In genomic region chr19:8944750-8945149, GRCm38 (mm10) we compare ENCODE assay signal across 8 mouse cellular contexts. TPM values are rescaled to one million over a fixed set of nuclear protein-coding genes. Genes with fewer than 3 reads are reported as not detected.
DNase-seq lines count a peak whose midpoint lies in the region; ATAC-seq lines count a peak whose summit lies in the region.

No protein-coding gene starts in this region.

- H3K36me3 ChIP-seq in forebrain, embryonic 15.5 days, result peaks cover 48% of the 10 kb centered on the region
- H3K36me3 ChIP-seq in hindbrain, embryonic 10.5 days, result peaks cover 66% of the 10 kb centered on the region
- H3K36me3 ChIP-seq in limb, embryonic 13.5 days, result peaks cover 63% of the 10 kb centered on the region
- H3K36me3 ChIP-seq in midbrain, embryonic 16.5 days (ENCODE audit: control insufficient read depth, insufficient read depth, low read length), result peaks cover 38% of the 10 kb centered on the region

- H3K27ac ChIP-seq in forebrain, embryonic 15.5 days (replicated peaks), result 0 out of 2 replicates have a peak overlapping the region, but pooled peaks have one; percentile 23
- no peak overlapping the region; the same call in 1 of the 2 replicates for H3K27ac ChIP-seq in hindbrain, embryonic 10.5 days
- H3K27ac ChIP-seq in limb, embryonic 13.5 days, result no peak overlapping the region
- no peak overlapping the region for H3K27ac ChIP-seq in midbrain, embryonic 16.5 days (ENCODE audit: low read length)

- peak overlapping the region; percentile 16; the same call in 1 of the 2 replicates for H3K9ac ChIP-seq in forebrain, embryonic 15.5 days (replicated peaks)
- peak overlapping the region; percentile 61 for H3K9ac ChIP-seq in limb, embryonic 13.5 days
- no peak overlapping the region for H3K9ac ChIP-seq in midbrain, embryonic 16.5 days (ENCODE audit: low read depth, low read length)

- 31% methylated on average over 5 of the region's 5 CpGs for WGBS in forebrain, embryonic 15.5 days
- WGBS in hindbrain, embryonic 10.5 days, result 59% methylated on average over 5 of the region's 5 CpGs
- WGBS in limb, embryonic 13.5 days, result 29% methylated on average over 5 of the region's 5 CpGs
- WGBS in midbrain, embryonic 16.5 days, result 33% methylated on average over 5 of the region's 5 CpGs

- H3K9me3 ChIP-seq in forebrain, embryonic 15.5 days, result no peaks in the 10 kb centered on the region
- H3K9me3 ChIP-seq in hindbrain, embryonic 10.5 days, result no peaks in the 10 kb centered on the region
- no peaks in the 10 kb centered on the region for H3K9me3 ChIP-seq in limb, embryonic 13.5 days
- H3K9me3 ChIP-seq in midbrain, embryonic 16.5 days (replicated peaks; ENCODE audit: control insufficient read depth, low read length, poor library complexity, severe bottlenecking), result no peaks in the 10 kb centered on the region

- peak overlapping the region; percentile 22 for H3K4me3 ChIP-seq in forebrain, embryonic 15.5 days
- peak overlapping the region; percentile 28; the same call in 1 of the 2 replicates for H3K4me3 ChIP-seq in hindbrain, embryonic 10.5 days
- H3K4me3 ChIP-seq in limb, embryonic 13.5 days, result peak overlapping the region; percentile 97
- no peak overlapping the region for H3K4me3 ChIP-seq in midbrain, embryonic 16.5 days (ENCODE audit: low read depth, low read length)

- H3K4me2 ChIP-seq in forebrain, embryonic 15.5 days (replicated peaks), result peak overlapping the region; percentile 68
- H3K4me2 ChIP-seq in limb, embryonic 13.5 days (replicated peaks), result peak overlapping the region; percentile 73
- H3K4me2 ChIP-seq in midbrain, embryonic 16.5 days (ENCODE audit: low read length), result peak overlapping the region; percentile 27; the same call in 1 of the 2 replicates

- peaks cover 40% of the 10 kb centered on the region for H3K4me1 ChIP-seq in forebrain, embryonic 15.5 days
- peaks cover 46% of the 10 kb centered on the region for H3K4me1 ChIP-seq in hindbrain, embryonic 10.5 days (replicated peaks)
- peaks cover 40% of the 10 kb centered on the region for H3K4me1 ChIP-seq in limb, embryonic 13.5 days
- H3K4me1 ChIP-seq in midbrain, embryonic 16.5 days (ENCODE audit: control insufficient read depth, insufficient read depth, low read length), result peaks cover 28% of the 10 kb centered on the region

- H3K27me3 ChIP-seq in forebrain, embryonic 15.5 days, result no peaks in the 10 kb centered on the region
- H3K27me3 ChIP-seq in hindbrain, embryonic 10.5 days (ENCODE audit: insufficient read depth, poor library complexity, severe bottlenecking), result no peaks in the 10 kb centered on the region
- H3K27me3 ChIP-seq in limb, embryonic 13.5 days, result no peaks in the 10 kb centered on the region
- no peaks in the 10 kb centered on the region for H3K27me3 ChIP-seq in midbrain, embryonic 16.5 days (ENCODE audit: control insufficient read depth, insufficient read depth, low read depth, low read length)

- DNase-seq in cerebellum, adult 8-10 months, result peak; percentile 20
- peak; percentile 85 for DNase-seq in adrenal gland, adult 2 months
- DNase-seq in hindbrain, embryonic 10.5 days (ENCODE audit: low spot score), result peak; percentile 70
- peak; percentile 60 for DNase-seq in urinary bladder, postnatal 25 days (ENCODE audit: low spot score)

- no peak for ATAC-seq in cerebellum, adult (ENCODE audit: insufficient number of reproducible peaks, low FRiP score, low TSS enrichment)
- no peak for ATAC-seq in forebrain, embryonic 15.5 days (replicated peaks)
- no peak for ATAC-seq in limb, embryonic 13.5 days (ENCODE audit: low FRiP score, low read depth)
- no peak for ATAC-seq in midbrain, embryonic 16.5 days

RNA-seq across cellular contexts. Expression of gene Mta2, which starts 3.1 kb away (rescaled TPM):
- total RNA-seq in adrenal gland, adult 2 months (2021), result 10 to 100 TPM; 81.8 to 86.1 TPM
- 15.9 and 20.6 TPM in 2 replicates for polyA plus RNA-seq in adrenal gland, adult 2 months (2012; rRNA removed)
- 171 and 175 TPM in 2 replicates for polyA plus RNA-seq in forebrain, embryonic 15.5 days (2015; fragmentation: Nextera tagmentation; extraction: Ambion mirVana)
- 178 and 184 TPM in 2 replicates for polyA plus RNA-seq in hindbrain, embryonic 10.5 days (2016; fragmentation: Nextera tagmentation; extraction: Ambion mirVana)
- polyA plus RNA-seq in limb, embryonic 13.5 days (2015; fragmentation: Nextera tagmentation; extraction: Ambion mirVana), result 192 and 193 TPM in 2 replicates
- polyA plus RNA-seq in midbrain, embryonic 16.5 days (2015; fragmentation: Nextera tagmentation; extraction: Ambion mirVana), result 108 and 121 TPM in 2 replicates

RNA-seq across cellular contexts. Expression of gene Tut1, which starts 8.9 kb away (rescaled TPM):
- total RNA-seq in adrenal gland, adult 2 months (2021), result 10 to 100 TPM; 19.6 to 23.9 TPM
- 16.3 and 22.4 TPM in 2 replicates for polyA plus RNA-seq in adrenal gland, adult 2 months (2012; rRNA removed)
- 34.1 and 34.7 TPM in 2 replicates for polyA plus RNA-seq in forebrain, embryonic 15.5 days (2015; fragmentation: Nextera tagmentation; extraction: Ambion mirVana)
- 39.3 and 41.2 TPM in 2 replicates for polyA plus RNA-seq in hindbrain, embryonic 10.5 days (2016; fragmentation: Nextera tagmentation; extraction: Ambion mirVana)
- 35.6 and 36.5 TPM in 2 replicates for polyA plus RNA-seq in limb, embryonic 13.5 days (2015; fragmentation: Nextera tagmentation; extraction: Ambion mirVana)
- 25.6 and 26.2 TPM in 2 replicates for polyA plus RNA-seq in midbrain, embryonic 16.5 days (2015; fragmentation: Nextera tagmentation; extraction: Ambion mirVana)

RNA-seq across cellular contexts. Expression of gene Eml3, which starts 15.4 kb away (rescaled TPM):
- 10 to 100 TPM; 39.7 to 51.0 TPM for total RNA-seq in adrenal gland, adult 2 months (2021)
- polyA plus RNA-seq in adrenal gland, adult 2 months (2012; rRNA removed), result 70.6 and 80.7 TPM in 2 replicates
- 10.4 and 11.7 TPM in 2 replicates for polyA plus RNA-seq in forebrain, embryonic 15.5 days (2015; fragmentation: Nextera tagmentation; extraction: Ambion mirVana)
- polyA plus RNA-seq in hindbrain, embryonic 10.5 days (2016; fragmentation: Nextera tagmentation; extraction: Ambion mirVana), result 21.3 and 24.9 TPM in 2 replicates
- 36.9 and 37.2 TPM in 2 replicates for polyA plus RNA-seq in limb, embryonic 13.5 days (2015; fragmentation: Nextera tagmentation; extraction: Ambion mirVana)
- polyA plus RNA-seq in midbrain, embryonic 16.5 days (2015; fragmentation: Nextera tagmentation; extraction: Ambion mirVana), result 8.6 and 9.1 TPM in 2 replicates

RNA-seq across cellular contexts. Expression of gene Rom1, which starts 15.6 kb away (rescaled TPM):
- total RNA-seq in adrenal gland, adult 2 months (2021), result 10 to 100 TPM; 37.0 to 46.9 TPM
- polyA plus RNA-seq in adrenal gland, adult 2 months (2012; rRNA removed), result 105 and 116 TPM in 2 replicates
- 0.87 and 1.5 TPM in 2 replicates for polyA plus RNA-seq in forebrain, embryonic 15.5 days (2015; fragmentation: Nextera tagmentation; extraction: Ambion mirVana)
- 3.4 and 4.2 TPM in 2 replicates for polyA plus RNA-seq in hindbrain, embryonic 10.5 days (2016; fragmentation: Nextera tagmentation; extraction: Ambion mirVana)
- polyA plus RNA-seq in limb, embryonic 13.5 days (2015; fragmentation: Nextera tagmentation; extraction: Ambion mirVana), result 3.2 and 3.7 TPM in 2 replicates
- 1.4 and 2.2 TPM in 2 replicates for polyA plus RNA-seq in midbrain, embryonic 16.5 days (2015; fragmentation: Nextera tagmentation; extraction: Ambion mirVana)

RNA-seq across cellular contexts. Expression of gene Eef1g, which starts 22.1 kb away (rescaled TPM):
- total RNA-seq in adrenal gland, adult 2 months (2021), result 100 to 1,000 TPM; 331 to 355 TPM
- 63.8 and 90.8 TPM in 2 replicates for polyA plus RNA-seq in adrenal gland, adult 2 months (2012; rRNA removed)
- 336 and 348 TPM in 2 replicates for polyA plus RNA-seq in forebrain, embryonic 15.5 days (2015; fragmentation: Nextera tagmentation; extraction: Ambion mirVana)
- 402 and 497 TPM in 2 replicates for polyA plus RNA-seq in hindbrain, embryonic 10.5 days (2016; fragmentation: Nextera tagmentation; extraction: Ambion mirVana)
- 508 and 512 TPM in 2 replicates for polyA plus RNA-seq in limb, embryonic 13.5 days (2015; fragmentation: Nextera tagmentation; extraction: Ambion mirVana)
- 283 and 293 TPM in 2 replicates for polyA plus RNA-seq in midbrain, embryonic 16.5 days (2015; fragmentation: Nextera tagmentation; extraction: Ambion mirVana)

Comparison
In these comparisons a context has a peak if more than half of its experiments do, and no peak if none do; other contexts are left out.
1. DNase-seq: peak in every context shown above with its lines; median percentile 85 in adrenal gland, adult 2 months; 70 in hindbrain, embryonic 10.5 days; 60 in urinary bladder, postnatal 25 days; 20 in cerebellum, adult 8-10 months.